Mouse (Mus musculus) lung, postnatal 14 days (tissue): ENCODE data around the gene Sh3pxd2b.

Source experiments
- DNase-seq: peaks from one replicate; pipeline ENCODE4 v3.0.0; 2021

Gene Sh3pxd2b

DNA sequence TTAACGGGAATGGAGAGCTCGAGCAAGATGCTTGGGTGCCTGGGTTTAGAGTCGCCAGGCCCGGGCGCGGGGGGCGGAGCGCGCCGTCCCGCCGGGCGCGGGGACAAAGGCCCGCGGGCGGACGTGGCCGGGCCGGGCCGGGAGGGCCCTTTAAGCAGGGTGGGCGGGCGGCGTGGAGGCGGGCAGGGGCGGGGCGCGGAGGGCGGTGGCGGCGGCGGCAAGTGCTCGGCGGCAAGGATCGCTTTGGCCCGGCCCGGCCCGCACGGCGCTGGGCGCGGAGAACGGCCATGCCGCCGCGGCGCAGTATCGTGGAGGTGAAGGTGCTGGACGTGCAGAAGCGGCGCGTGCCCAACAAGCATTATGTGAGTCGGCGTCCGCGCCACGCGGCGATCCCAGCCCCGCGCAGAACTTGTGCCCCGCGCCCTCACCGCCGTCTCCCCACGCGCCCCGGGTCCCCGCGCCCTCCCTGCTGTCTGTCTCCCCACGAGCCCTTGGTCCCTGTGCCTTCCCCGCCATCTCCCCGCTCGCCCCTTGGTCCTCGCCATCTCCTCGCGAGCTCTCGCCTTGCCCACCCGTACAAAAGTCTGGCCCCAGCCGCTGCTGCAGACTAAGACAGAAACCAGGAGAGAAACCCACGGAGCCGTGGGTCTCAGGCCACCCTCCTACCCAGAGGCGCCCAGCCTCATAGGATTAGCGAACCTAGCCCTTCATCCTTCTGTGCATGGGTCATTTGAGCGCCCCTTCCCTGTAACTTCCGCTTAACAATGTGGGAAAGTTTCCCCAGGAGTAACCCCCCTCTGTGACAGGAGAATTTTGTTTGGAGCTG, at the start of gene Sh3pxd2b:
TSS of gene Sh3pxd2b (plus strand) at position 214 of the 826 bp plus-strand sequence.
- DNase-seq = peak; percentile 79

GRCm38 (mm10) chr11:32297866-32298531, 49.6 kb upstream of the Sh3pxd2b start:
- no peak for DNase-seq

GRCm38 (mm10) chr11:32298532-32298918, 49.1 kb upstream of the Sh3pxd2b start:
- DNase-seq = no peak

DNA sequence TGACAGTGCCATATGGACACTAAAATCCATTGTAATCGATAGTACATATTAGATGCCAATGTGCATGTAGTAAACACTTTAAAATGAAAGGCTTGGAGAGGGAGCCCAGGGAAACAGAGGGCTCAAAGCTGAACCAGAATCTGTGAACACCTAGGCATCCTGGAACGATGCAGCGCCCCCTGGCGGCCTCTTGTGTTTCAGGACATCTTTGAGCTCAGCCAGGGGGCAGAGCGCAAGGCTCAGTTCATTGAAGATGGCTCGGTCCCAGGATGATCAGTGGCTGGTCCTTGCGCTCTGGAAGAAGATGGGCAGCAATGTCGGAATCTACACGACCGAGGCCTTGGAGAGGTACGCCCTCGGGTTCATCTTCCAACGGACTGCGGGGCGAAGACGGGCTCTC, 47.8 kb upstream of the Sh3pxd2b start, which contains the start of gene Hbq1a:
TSS of gene Hbq1a (plus strand) at position 205 of the 400 bp plus-strand sequence.
- DNase-seq = peak; percentile 64

DNA sequence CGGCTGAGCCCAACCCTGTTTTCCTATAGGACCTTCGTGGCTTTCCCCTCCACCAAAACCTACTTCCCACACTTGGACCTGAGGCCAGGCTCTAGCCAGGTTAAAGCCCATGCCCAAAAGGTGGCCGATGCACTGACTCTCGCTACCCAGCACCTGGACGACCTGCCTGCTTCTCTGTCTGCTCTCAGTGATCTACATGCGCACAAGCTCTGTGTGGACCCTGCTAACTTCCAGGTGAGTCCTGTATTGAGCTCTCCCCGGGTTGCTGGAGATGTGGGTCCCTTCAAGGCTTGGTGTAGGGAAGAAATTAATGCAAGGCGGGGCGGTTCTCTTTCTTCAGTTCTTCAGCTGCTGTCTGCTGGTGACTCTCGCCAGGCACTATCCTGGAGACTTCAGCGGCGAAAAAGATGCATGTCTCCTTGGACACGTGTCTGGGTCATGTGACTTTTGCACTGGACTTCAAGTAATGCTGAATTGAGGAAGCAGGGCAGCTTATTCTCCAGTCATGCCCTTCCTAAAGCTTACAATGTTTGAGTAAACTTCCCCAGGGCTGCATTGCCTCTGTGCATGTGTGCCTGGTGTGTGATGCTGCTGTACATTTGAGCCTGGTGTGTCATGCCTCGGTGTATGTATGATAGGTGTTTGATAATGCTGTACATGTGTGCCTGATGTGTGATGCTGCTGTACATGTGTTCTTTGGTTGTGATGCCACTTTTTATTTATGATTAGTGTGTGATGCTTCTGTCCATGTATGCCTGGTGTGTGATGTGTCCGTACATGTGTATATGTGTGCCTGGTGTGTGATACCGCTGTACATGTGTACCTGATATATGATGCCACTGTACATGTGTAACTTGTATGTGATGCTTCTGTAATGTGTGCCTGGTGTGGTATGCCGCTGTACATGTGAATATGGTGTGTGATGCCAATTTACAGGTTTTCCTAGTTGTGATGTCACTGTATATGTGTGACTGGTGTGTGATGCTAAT, 47.0 kb upstream of the Sh3pxd2b start:
- DNase-seq = no peak

GRCm38 (mm10) chr11:32301506-32301905, 46.1 kb upstream of the Sh3pxd2b start:
- no peak for DNase-seq

- peak; percentile 29 for DNase-seq
Measured at GRCm38 (mm10) chr11:32302824-32303419, 44.7 kb upstream of the Sh3pxd2b start.

- no peak for DNase-seq
Measured at GRCm38 (mm10) chr11:32303455-32303854, 44.2 kb upstream of the Sh3pxd2b start.

DNA sequence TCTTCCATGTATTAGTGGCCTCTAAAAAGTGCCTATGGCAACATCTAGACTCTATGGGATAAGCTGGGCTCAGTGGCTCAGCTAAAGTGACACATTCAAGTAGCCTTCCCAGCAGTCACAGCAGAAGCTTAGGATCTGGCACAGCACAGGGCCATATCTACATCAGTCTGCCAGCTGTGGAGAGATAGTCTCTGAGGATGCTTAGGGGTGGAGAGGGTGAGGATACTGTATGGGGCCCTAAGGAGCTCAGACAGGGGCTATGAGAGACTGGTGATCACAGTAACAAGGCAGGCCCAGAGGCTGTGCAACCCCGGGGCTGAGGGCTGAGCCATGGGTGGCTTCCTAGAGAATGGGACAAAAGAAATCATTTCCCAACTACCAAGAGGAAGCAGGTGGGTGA, 40.6 kb upstream of the Sh3pxd2b start:
- DNase-seq = no peak

DNA sequence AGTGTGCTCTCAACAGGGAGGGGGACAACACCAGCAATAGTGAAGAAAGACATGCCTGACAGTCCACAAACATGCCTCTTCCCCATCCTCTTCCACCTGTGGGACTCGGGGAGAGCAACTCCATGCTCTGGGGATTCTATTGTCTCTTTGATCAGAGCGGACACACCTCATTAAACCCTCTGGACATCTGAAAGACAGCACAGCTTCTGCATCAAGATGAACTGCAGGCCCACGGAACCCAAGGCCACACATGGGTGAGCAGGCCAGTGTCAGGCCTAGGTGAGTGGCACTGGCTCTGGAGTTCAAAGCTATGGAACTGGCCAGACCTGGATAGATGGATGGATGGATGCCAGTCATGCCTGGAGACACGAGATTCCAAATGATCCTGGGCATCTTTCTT, 38.2 kb upstream of the Sh3pxd2b start:
- no peak for DNase-seq

GRCm38 (mm10) chr11:32309928-32310327, 37.7 kb upstream of the Sh3pxd2b start:
- no peak for DNase-seq

GRCm38 (mm10) chr11:32316009-32316408, 31.6 kb upstream of the Sh3pxd2b start:
- no peak for DNase-seq

DNA sequence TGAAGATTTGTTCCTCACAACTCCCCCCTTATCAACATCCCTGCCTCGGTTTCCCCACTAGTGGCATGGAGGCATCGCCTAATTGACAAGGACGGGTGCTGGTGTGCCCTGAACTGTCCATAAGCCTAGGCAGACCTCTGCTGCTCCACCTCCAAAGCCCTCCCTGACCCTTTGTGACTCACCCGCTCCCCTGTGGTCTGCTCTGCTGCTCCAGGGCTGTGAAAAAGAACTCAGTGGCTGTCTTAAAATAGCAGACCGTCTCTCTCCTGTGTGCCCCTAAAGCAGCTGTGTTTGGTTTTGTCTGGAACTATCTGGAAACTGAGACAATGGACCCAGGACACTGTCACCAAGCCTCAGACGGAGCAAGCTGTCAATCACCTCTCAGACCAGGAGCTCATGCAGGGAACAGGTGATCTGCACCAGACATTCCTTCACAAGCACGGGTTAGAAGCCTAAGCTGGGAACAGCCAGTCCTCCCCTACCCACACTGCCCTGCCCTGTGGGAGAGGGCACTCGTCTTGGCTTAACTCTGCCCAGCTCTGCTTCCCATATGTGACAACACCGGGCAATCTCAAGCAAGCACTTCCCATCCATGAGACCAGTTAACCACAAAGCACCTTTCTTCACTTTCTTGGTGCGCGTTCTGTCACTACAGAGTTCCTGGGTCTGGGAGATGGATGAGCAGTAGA, 27.0 kb upstream of the Sh3pxd2b start:
- DNase-seq = no peak

GRCm38 (mm10) chr11:32321196-32321565, 26.4 kb upstream of the Sh3pxd2b start:
- DNase-seq = peak; percentile 65

- peak; percentile 90 for DNase-seq
Measured at GRCm38 (mm10) chr11:32324609-32325008, 23.0 kb upstream of the Sh3pxd2b start.

DNA sequence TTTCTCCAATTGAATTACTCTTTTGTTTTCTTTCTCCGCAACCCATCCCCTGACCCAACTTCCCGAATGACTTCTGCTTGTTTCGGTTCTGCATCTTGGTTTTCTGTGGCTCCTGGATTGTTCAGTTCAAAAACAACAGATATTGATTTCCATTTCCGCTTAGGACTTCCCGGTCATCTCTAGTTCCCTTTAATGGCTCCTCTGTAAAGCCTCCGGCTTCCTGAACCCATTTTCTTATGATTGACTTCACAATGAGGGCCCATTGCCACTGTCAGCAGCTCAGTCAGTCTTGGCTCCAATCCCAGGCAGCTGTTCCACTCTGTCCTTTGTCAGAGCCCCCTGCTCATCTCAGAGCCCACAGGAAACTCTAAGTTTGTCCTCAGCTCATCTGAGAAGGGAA, 16.5 kb upstream of the Sh3pxd2b start:
- peak; percentile 56 for DNase-seq

DNA sequence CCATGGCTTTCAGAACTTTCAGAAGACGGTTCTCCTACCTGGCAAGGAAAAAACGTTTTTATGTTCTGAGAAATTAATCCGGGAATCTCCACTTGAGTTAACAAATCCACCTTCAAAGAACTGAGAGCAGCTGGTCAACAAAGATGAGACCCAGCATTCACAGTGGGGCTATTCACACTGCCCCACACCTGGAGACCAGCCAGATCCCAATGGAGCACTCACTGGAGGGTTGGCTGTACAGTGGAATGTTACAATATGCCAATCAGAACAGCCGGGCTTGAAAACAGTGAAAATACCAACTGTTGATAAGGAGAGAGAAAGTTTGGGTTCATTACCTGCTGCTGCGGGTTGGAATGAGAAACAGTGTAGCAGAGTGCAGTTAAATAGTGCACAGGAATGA, 15.8 kb upstream of the Sh3pxd2b start:
- DNase-seq = no peak

GRCm38 (mm10) chr11:32333235-32333634, 14.4 kb upstream of the Sh3pxd2b start:
- no peak for DNase-seq

GRCm38 (mm10) chr11:32336435-32336907, 11.1 kb upstream of the Sh3pxd2b start:
- peak; percentile 64 for DNase-seq

GRCm38 (mm10) chr11:32339131-32339531, 8.5 kb upstream of the Sh3pxd2b start:
- DNase-seq = peak; percentile 53
